Mouse (Mus musculus): ENCODE data around the gene Fyn.

- TF ChIP-seq POLR2A (IDR thresholded peaks at IDR 0.05; ENCODE audit: borderline replicate concordance, extremely low read depth, low read depth, low read length) (no peak), CTCF (IDR thresholded peaks at IDR 0.05; ENCODE audit: insufficient read depth, low read length) (no peak)
Measured at GRCm38 (mm10) chr10:39432648-39433568, 64.3 kb downstream of the Fyn start.

Data from lung, adult 2 months (tissue).